Mouse (Mus musculus) testis, postnatal 10 days (tissue): ENCODE measurements around the gene Gm8978.
"Not testable (repeated sequence)": the region's sequence is repeated elsewhere in the genome, so short reads cannot be mapped to it uniquely, and the experiment has no call there.

Experiments used
- DNase-seq: peaks from one replicate; pipeline ENCODE4 v3.0.0; 2021; ENCODE audit warnings: low spot score

The Gm8978 gene

GRCm38 (mm10) chr19:33625152-33625551 is at the start of gene Gm8978:
Gene Gm8978, minus strand, starts transcription at chr19:33625252.
- not testable (repeated sequence) for DNase-seq

GRCm38 (mm10) chr19:33589626-33590302 is 35.3 kb downstream of the Gm8978 start:
- DNase-seq, result peak; percentile 53

- not testable (repeated sequence) for DNase-seq
Measured at GRCm38 (mm10) chr19:33568551-33568950, 56.5 kb downstream of the Gm8978 start.
